Mouse (Mus musculus) heart, embryonic 14.5 days (tissue): ENCODE measurements around the gene Nos1ap. TPM values are rescaled to one million over a fixed set of nuclear protein-coding genes. Genes with fewer than 3 reads are reported as not detected.

Source experiments
- ATAC-seq: fragments of 200-750 bp; cut with Nextera tagmentation; 2 replicates; pipeline ENCODE4 v1.8.0; 2017; ENCODE audit warnings: low read depth, moderate TSS enrichment; ENCODE audit not compliant: insufficient number of reproducible peaks, insufficient read depth, low FRiP score
- H3K27ac ChIP-seq, 2 experiments: fragments of 200-500 bp in 1 of 2; fragments of 300-500 bp in 1 of 2; sonication (generic) in 1 of 2; replicated peaks in 1 of 2; 2 replicates each; pipeline ENCODE4 v1.5.1; 2012 to 2014; ENCODE audit warnings: low read depth in 2 of 2, low read length in 2 of 2, control low read depth in 1 of 2, mild to moderate bottlenecking in 1 of 2, mixed read lengths in 1 of 2; ENCODE audit not compliant: control insufficient read depth in 1 of 2, insufficient read depth in 1 of 2
- H3K27me3 ChIP-seq: fragments of 300-500 bp; sonication (generic); 2 replicates; pipeline ENCODE4 v1.6.1; 2014; ENCODE audit warnings: mild to moderate bottlenecking, low read length, control low read depth; ENCODE audit not compliant: control insufficient read depth, insufficient read depth
- H3K36me3 ChIP-seq: fragments of 300-500 bp; sonication (generic); 2 replicates; pipeline ENCODE4 v1.6.1; 2014; ENCODE audit warnings: mild to moderate bottlenecking, control low read depth, low read length, mixed read lengths; ENCODE audit not compliant: control insufficient read depth, insufficient read depth
- H3K4me1 ChIP-seq, 2 experiments: fragments of 200-500 bp in 1 of 2; fragments of 300-500 bp in 1 of 2; sonication (generic) in 1 of 2; 2 replicates each; pipeline ENCODE4 v1.6.1; 2012 to 2014; ENCODE audit warnings: low read length in 2 of 2, control low read depth in 1 of 2, mixed read lengths in 1 of 2; ENCODE audit not compliant: control insufficient read depth in 2 of 2, insufficient read depth in 2 of 2
- H3K4me2 ChIP-seq: fragments of 300-500 bp; sonication (generic); 2 replicates; pipeline ENCODE4 v1.6.1; 2014; ENCODE audit warnings: mild to moderate bottlenecking, low read length
- H3K4me3 ChIP-seq, 2 experiments: fragments of 200-500 bp in 1 of 2; fragments of 300-500 bp in 1 of 2; sonication (generic) in 1 of 2; 2 replicates each; pipeline ENCODE4 v1.5.1; 2012 to 2014; ENCODE audit warnings: low read length in 2 of 2, mild to moderate bottlenecking in 2 of 2, control low read depth in 1 of 2, low read depth in 1 of 2, moderate library complexity in 1 of 2; ENCODE audit not compliant: control insufficient read depth in 1 of 2, insufficient read depth in 1 of 2
- H3K9ac ChIP-seq: fragments of 300-500 bp; sonication (generic); 2 replicates; pipeline ENCODE4 v1.6.1; 2014; ENCODE audit warnings: mild to moderate bottlenecking, low read length
- H3K9me3 ChIP-seq: fragments of 300-500 bp; sonication (generic); 2 replicates; pipeline ENCODE4 v1.6.1; 2016; ENCODE audit warnings: low read length, control low read depth; ENCODE audit not compliant: control insufficient read depth
- WGBS: fragments of 180-500 bp; shearing (Covaris S2); extraction: QIAGEN DNeasy Blood & Tissue Kit; methylation state at CpG from one replicate; pipeline ENCODE4 v1.1.7; 2014; 5-methylcytosine and 5-hydroxymethylcytosine counted together
- polyA plus RNA-seq: library from polyadenylated mRNA; unstranded; fragments of >200 nt; fragmentation: Nextera tagmentation; extraction: Ambion mirVana; gene quantifications from 2 replicates; pipeline ENCODE4 v1.2.1, GENCODE M21; 2014

Nos1ap gene
- polyA plus RNA-seq, 1 experiment from 2014 or later, result 18.3 TPM

DNA sequence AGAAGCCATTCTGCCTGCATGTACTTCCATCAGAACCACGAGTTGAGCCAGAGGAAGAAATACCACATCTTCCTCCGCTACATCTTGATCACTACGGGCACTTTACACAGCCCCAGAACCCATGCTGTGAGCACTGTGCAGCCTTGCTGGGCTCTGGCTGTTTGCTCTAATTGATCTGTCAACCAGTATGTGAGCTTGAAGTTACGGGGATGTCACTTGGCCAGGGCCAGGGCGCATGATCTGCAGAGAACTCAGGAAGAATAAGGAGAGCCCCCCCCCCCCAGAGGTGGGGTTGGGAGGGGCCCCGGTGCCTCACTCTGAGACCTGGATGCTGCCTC is 13.0 kb downstream of the Nos1ap start:
- H3K27me3 ChIP-seq, result no peaks in the 10 kb centered on the region
- no peak overlapping the region for H3K4me3 ChIP-seq
- WGBS, result 56% methylated on average over 6 of the region's 6 CpGs
- peaks cover 8% of the 10 kb centered on the region for H3K9me3 ChIP-seq
- peaks cover 15 to 33% of the 10 kb centered on the region in 2 experiments; a peak in 3 of 4 replicates for H3K4me1 ChIP-seq
- no peak for ATAC-seq
- H3K36me3 ChIP-seq, result peaks cover 3% of the 10 kb centered on the region; the same call in 1 of the 2 replicates
- no peak overlapping the region for H3K9ac ChIP-seq
- no peak overlapping the region for H3K27ac ChIP-seq
- no peak overlapping the region for H3K4me2 ChIP-seq

DNA sequence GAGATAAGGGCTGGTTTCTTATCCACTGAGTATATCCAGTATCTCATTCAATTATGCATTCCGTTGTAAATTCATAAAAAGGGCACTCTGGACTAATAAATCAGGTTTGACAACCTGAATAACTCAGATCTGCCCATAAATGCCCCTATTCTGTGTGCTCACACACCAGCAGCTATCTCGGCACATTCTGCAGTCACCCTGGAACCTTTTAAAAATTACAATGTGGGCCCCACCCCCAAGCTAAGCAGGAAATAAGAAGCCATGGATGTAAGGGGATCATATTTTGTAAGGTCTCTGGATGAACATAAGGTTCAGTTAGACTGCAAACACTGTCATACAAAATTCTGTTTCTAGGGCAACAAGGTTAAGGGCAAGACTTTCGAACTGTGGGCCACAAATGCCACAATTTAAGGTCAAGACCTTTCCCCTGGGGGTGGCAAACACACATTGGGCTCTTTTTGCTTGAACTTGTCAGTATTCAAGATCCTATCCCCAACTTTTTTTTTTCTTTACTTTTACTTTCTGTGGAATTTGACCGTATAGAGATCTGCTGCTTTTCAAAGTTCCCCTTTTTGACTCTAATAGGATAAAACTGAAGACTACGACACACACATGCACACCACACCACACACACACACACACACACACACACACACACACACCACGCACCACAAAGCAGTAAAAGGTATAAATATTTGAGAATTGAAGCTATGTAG is 13.5 kb downstream of the Nos1ap start:
- 72% methylated on average over 6 of the region's 6 CpGs for WGBS
- no peak overlapping the region; the same call in 1 of the 2 replicates for H3K9ac ChIP-seq
- peaks cover 10 to 29% of the 10 kb centered on the region in 2 experiments; a peak in 3 of 4 replicates for H3K4me1 ChIP-seq
- peaks cover 3% of the 10 kb centered on the region; the same call in 1 of the 2 replicates for H3K36me3 ChIP-seq
- ATAC-seq, result no peak
- H3K27ac ChIP-seq, result no peak overlapping the region
- no peak overlapping the region for H3K4me3 ChIP-seq
- H3K27me3 ChIP-seq, result no peaks in the 10 kb centered on the region
- no peak overlapping the region for H3K4me2 ChIP-seq
- peaks cover 8% of the 10 kb centered on the region for H3K9me3 ChIP-seq

DNA sequence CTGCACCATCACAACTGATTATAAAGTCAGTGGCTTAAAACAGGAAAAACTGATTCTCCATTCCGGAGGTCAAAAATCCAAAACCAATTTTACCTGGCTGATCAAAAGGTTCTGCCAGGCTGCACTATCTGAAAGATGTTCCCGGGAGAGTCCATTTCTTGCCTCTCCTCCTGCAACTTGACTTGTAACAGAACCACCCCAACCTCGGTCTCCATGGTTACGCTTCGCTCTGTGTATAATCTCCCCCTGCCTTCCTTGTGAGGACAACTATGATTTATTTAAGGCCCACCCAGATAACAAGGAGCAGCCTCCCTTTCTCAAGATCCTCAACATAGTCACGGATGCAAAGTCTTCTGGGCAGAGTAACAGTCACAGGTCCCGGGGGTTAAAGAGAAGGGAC is 16.5 kb downstream of the Nos1ap start:
- 84% methylated on average over 7 of the region's 7 CpGs for WGBS
- no peak overlapping the region for H3K4me2 ChIP-seq
- peaks cover 8% of the 10 kb centered on the region for H3K9me3 ChIP-seq
- H3K4me3 ChIP-seq, result no peak overlapping the region
- H3K27ac ChIP-seq, result no peak overlapping the region
- H3K9ac ChIP-seq, result no peak overlapping the region
- H3K36me3 ChIP-seq, result no peaks in the 10 kb centered on the region
- no peak for ATAC-seq
- no peaks in the 10 kb centered on the region for H3K27me3 ChIP-seq
- peaks cover 6 to 17% of the 10 kb centered on the region in 2 experiments; a peak in 3 of 4 replicates for H3K4me1 ChIP-seq

DNA sequence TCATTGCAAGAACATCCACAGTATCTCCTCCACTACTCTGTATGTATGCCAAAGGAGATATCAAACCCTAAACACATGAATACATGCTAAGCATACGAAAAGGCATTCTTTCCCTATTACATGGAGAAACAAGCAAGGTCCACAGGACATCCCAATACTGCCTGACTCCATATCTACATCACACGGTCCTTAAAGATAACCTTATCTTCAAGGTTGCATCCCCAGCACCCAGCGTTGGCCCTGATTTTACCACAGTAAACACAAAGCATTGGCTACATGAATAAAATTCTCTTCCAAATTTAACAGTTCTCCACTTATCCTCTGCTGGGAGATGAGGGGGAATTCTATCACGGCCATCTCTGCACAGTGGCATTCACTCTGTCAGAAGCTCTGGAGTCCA is 22.7 kb downstream of the Nos1ap start:
- no peak overlapping the region for H3K4me2 ChIP-seq
- H3K4me3 ChIP-seq, result no peak overlapping the region
- no peaks in the 10 kb centered on the region for H3K27me3 ChIP-seq
- H3K9me3 ChIP-seq, result no peaks in the 10 kb centered on the region
- 67% methylated on average over 4 of the region's 4 CpGs for WGBS
- H3K36me3 ChIP-seq, result no peaks in the 10 kb centered on the region
- H3K4me1 ChIP-seq, result no peaks in the 10 kb centered on the region
- no peak overlapping the region for H3K9ac ChIP-seq
- H3K27ac ChIP-seq, result no peak overlapping the region
- ATAC-seq, result no peak

DNA sequence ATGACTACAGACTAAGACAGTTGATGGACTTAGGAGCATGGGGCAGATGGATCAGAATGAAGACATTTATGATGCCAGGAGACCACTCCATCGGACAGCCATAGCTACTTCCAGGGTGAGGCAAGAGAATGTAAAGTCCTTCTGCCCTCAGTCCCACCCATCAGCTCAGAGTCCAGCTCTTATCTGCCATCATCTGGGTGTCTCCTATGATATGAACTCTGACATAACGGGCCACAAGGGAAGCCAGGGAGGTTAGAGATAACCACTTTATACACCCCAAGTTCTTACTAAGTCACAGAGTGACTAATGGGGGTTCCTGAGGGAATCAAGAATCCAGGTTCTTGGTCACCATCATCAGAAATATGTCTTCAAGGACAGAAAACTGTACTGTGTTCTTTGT is 23.1 kb downstream of the Nos1ap start:
- 83% methylated on average over 2 of the region's 2 CpGs for WGBS
- no peaks in the 10 kb centered on the region for H3K9me3 ChIP-seq
- no peaks in the 10 kb centered on the region for H3K36me3 ChIP-seq
- H3K27me3 ChIP-seq, result no peaks in the 10 kb centered on the region
- H3K4me3 ChIP-seq, result no peak overlapping the region
- H3K4me2 ChIP-seq, result no peak overlapping the region
- no peak overlapping the region for H3K27ac ChIP-seq
- H3K4me1 ChIP-seq, result no peaks in the 10 kb centered on the region
- no peak overlapping the region for H3K9ac ChIP-seq
- ATAC-seq, result no peak

DNA sequence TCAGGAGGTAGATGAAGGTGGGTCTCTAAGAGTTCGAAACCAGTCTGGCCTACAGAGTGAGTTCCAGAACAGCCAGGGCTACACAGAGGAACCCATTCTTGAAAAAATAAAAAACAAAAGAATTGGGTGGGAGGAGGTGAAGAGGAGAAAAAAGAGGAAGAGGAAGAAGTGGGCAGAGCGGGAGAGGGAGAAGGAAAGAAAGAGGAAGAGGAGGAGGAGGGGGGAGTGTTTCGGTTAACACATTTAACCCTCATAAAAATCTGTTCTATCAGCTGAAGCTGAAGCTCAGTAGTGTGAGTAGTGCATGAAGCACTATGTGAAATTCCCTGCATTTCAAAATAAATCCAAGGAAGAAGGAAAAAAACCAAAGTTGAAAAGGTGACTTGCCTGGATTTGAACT is 24.7 kb downstream of the Nos1ap start:
- WGBS, result 88% methylated on average over 3 of the region's 3 CpGs

DNA sequence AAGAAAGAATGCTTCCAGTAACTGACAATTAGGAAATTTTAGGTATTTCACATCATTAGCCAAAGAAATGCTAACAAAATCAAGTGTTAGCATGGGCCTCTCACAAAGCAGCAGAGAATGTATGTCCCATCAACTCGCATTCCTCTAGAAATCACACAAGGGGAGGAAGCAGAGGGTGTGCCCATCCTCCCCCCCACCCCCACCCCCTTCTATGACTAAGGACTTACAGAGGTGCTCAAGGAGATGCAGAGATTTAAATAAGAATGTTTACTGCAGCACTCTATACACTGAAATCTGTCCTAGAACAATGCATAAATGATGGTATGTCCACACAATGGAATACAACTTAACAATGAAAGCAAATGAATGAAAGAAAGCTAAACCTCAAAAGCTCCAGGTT is 27.2 kb downstream of the Nos1ap start:
- Histone ChIP-seq H3K4me1 (0 out of 4 replicates have a peak, but pooled peaks cover 0 to 4% of the 10 kb centered on the region in 2 experiments), H3K4me3 (no peak overlapping the region), H3K27ac (no peak overlapping the region), H3K9me3 (no peaks in the 10 kb centered on the region), H3K36me3 (no peaks in the 10 kb centered on the region), H3K9ac (no peak overlapping the region), H3K27me3 (no peaks in the 10 kb centered on the region), H3K4me2 (no peak overlapping the region)
- WGBS, result 75% methylated on average over 1 of the region's 1 CpGs
- ATAC-seq, result no peak

More for the DNA sequence above, 24.7 kb downstream of the Nos1ap start:
- Histone ChIP-seq H3K36me3 (no peaks in the 10 kb centered on the region), H3K27me3 (no peaks in the 10 kb centered on the region), H3K4me2 (no peak overlapping the region), H3K9ac (no peak overlapping the region), H3K4me3 (no peak overlapping the region), H3K9me3 (no peaks in the 10 kb centered on the region), H3K4me1 (no peaks in the 10 kb centered on the region), H3K27ac (no peak overlapping the region)
- ATAC-seq, result no peak

DNA sequence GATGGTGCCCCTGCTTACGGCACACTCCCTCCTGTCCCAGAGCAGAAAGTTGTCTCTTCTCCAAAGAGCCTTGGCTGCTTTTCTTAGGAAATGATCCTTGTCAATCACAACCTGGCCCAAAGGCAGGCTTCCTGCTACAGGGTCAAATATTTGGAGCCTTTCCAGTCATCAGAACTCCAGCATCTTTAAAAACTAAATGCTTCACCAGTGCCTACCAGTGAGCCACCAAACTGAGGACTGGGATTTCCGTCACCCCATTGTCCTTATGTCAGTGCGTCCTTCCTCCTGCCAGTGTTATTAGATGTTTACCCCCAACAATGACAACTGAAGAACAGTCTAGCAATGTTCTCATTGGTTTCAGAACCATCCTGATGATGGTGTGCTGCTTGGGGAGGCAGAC is 28.9 kb downstream of the Nos1ap start:
- no peak overlapping the region for H3K9ac ChIP-seq
- 84% methylated on average over 3 of the region's 3 CpGs for WGBS
- ATAC-seq, result no peak
- H3K9me3 ChIP-seq, result no peaks in the 10 kb centered on the region
- no peaks in the 10 kb centered on the region for H3K36me3 ChIP-seq
- no peak overlapping the region for H3K4me3 ChIP-seq
- H3K4me1 ChIP-seq, result peaks cover 0 to 10% of the 10 kb centered on the region in 2 experiments; a peak in 1 of 4 replicates
- no peak overlapping the region for H3K4me2 ChIP-seq
- no peak overlapping the region for H3K27ac ChIP-seq
- no peaks in the 10 kb centered on the region for H3K27me3 ChIP-seq
